Mouse (Mus musculus) spleen, adult 2 months (tissue): ENCODE data around the gene Myh9.

Experiments used
- CTCF ChIP-seq: fragments of 200-500 bp; IDR thresholded peaks from 2 replicates; pipeline ENCODE4 v1.5.1; 2011; ENCODE audit warnings: mild to moderate bottlenecking, inconsistent platforms; ENCODE audit not compliant: insufficient read depth, insufficient read length, insufficient replicate concordance; ENCODE audit errors: extremely low read depth
- POLR2A ChIP-seq: fragments of 200-500 bp; IDR thresholded peaks from 2 replicates; pipeline ENCODE4 v1.6.1; 2011; ENCODE audit warnings: low read depth, low read length, inconsistent platforms

DNA sequence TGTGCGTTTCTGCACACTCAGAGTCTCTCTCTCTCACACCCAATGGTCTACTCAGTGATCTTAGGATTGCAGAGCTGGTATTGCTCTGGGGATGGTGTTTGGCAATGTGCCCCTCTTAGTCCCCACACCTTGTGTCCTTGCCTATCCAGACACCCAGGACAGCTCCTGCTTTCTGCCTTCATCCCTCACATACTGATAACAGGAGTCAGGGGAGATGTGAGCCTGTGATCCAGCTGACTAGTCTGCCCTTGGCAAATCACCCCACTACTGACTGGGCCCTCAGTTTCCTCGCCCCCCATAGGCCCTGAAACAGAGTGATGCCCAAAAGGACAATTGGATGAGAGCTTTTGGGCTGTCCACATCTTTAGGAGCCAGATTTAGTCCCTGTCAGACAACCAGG lies 85.9 kb downstream of the Myh9 start:
- TF ChIP-seq CTCF (no peak), POLR2A (no peak)
